Mouse (Mus musculus): ENCODE measurements around the gene Aif1l. TPM values are rescaled to one million over a fixed set of nuclear protein-coding genes. Genes with fewer than 3 reads are reported as not detected.

Gene Aif1l
- polyA plus RNA-seq, 1 experiment: 5.0 TPM

DNA sequence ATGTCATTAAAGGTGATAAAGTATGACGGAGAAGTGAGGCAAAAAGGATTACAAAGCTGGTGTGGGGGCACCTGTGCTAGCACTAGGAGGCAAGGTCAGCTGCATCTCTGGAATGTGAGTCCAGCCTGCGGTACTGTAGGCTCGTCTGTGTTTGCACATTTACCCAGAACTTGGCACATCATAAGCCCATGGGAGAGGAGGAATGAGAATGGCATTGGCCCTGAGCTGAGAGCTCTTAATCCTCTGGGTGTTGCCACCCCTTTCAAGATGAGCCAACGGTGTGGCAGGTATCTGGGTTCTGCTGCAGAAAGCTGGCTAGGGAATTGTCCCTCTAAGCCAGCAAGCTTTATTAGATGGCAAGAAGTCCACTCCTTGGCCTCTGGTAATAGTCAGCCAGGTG lies 69.8 kb downstream of the Aif1l start:
- no peaks in the 10 kb centered on the region for H3K4me1 ChIP-seq (replicated peaks; ENCODE audit: control insufficient read depth, insufficient read depth, low read length)
- H3K4me3 ChIP-seq (ENCODE audit: control insufficient read depth, insufficient read depth, low read length): no peak overlapping the region
- no peak for DNase-seq
- no peak for TF ChIP-seq CTCF (IDR thresholded peaks at IDR 0.05; ENCODE audit: borderline replicate concordance, control insufficient read depth, extremely low read depth, insufficient read depth, low read length, poor library complexity)
- no peak for TF ChIP-seq POLR2A (IDR thresholded peaks at IDR 0.05; ENCODE audit: control insufficient read depth, extremely low read depth, insufficient read depth, low read length, poor library complexity)
- no peak overlapping the region for H3K27ac ChIP-seq (ENCODE audit: control insufficient read depth, insufficient read depth, low read length)
- H3K36me3 ChIP-seq (ENCODE audit: control insufficient read depth, insufficient read depth, low read length): peaks cover 39% of the 10 kb centered on the region
- WGBS: 93% methylated on average over 4 of the region's 4 CpGs
- H3K27me3 ChIP-seq (ENCODE audit: control insufficient read depth, insufficient read depth, low read length): no peaks in the 10 kb centered on the region

DNA sequence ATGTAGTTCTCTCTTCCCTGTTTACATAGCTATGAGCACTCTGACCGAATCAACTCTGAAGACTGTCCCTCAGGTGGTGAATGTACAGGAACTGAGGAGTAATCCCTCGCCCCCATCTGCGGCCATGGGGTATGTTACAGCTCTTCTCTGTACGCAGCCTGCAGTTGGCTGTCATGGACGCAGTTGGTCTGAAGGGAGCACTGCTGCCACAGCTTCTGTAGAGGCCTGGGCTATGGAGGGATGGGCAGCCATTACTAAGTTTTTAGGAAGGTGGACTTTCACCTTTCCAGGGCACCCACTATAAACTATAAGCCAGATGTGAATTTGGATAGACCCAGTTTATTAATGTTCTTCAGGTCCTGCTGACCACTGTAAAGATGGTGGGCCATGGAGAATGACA lies 70.3 kb downstream of the Aif1l start:
- no peak for DNase-seq
- no peak for TF ChIP-seq CTCF (IDR thresholded peaks at IDR 0.05; ENCODE audit: borderline replicate concordance, control insufficient read depth, extremely low read depth, insufficient read depth, low read length, poor library complexity)
- Histone ChIP-seq H3K27me3 (ENCODE audit: control insufficient read depth, insufficient read depth, low read length) (no peaks in the 10 kb centered on the region), H3K4me3 (ENCODE audit: control insufficient read depth, insufficient read depth, low read length) (no peak overlapping the region), H3K27ac (ENCODE audit: control insufficient read depth, insufficient read depth, low read length) (no peak overlapping the region), H3K4me1 (replicated peaks; ENCODE audit: control insufficient read depth, insufficient read depth, low read length) (no peaks in the 10 kb centered on the region), H3K36me3 (ENCODE audit: control insufficient read depth, insufficient read depth, low read length) (peaks cover 39% of the 10 kb centered on the region)
- WGBS: 95% methylated on average over 5 of the region's 5 CpGs

Other genes starting within 250 kb of the Aif1l start
- gene Qrfp, start 139.6 kb upstream of the Aif1l start, polyA plus RNA-seq (2012; rRNA removed): 0.51 and 0.73 TPM in 2 replicates
- 0.81 and 1.0 TPM in 2 replicates for gene Fibcd1, start 104.1 kb upstream of the Aif1l start, polyA plus RNA-seq (2012; rRNA removed)
- 1.1 and 1.2 TPM in 2 replicates for gene Lamc3, start 62.8 kb upstream of the Aif1l start, polyA plus RNA-seq (2012; rRNA removed)
- 75.8 and 82.8 TPM in 2 replicates for gene Nup214, start 24.3 kb downstream of the Aif1l start, polyA plus RNA-seq (2012; rRNA removed)
- 189 and 210 TPM in 2 replicates for gene Fam78a, start 134.7 kb downstream of the Aif1l start, polyA plus RNA-seq (2012; rRNA removed)
- gene Plpp7, start 145.4 kb downstream of the Aif1l start, polyA plus RNA-seq (2012; rRNA removed): 2.9 and 7.7 TPM in 2 replicates
- gene Prrc2b, start 200.9 kb downstream of the Aif1l start, polyA plus RNA-seq (2012; rRNA removed): 104 and 134 TPM in 2 replicates

All from thymus, adult 2 months (tissue).